Mouse (Mus musculus) stomach, embryonic 16.5 days (tissue): ENCODE measurements around the gene Mt1. TPM values are rescaled to one million over a fixed set of nuclear protein-coding genes. Genes with fewer than 3 reads are reported as not detected.

Experiments
- ATAC-seq: fragments of 200-750 bp; cut with Nextera tagmentation; 2 replicates; pipeline ENCODE4 v1.8.0; 2017; ENCODE audit warnings: moderate number of reproducible peaks, moderate TSS enrichment; ENCODE audit not compliant: insufficient read depth, low FRiP score
- H3K27ac ChIP-seq: fragments of 300-500 bp; sonication (generic); 2 replicates; pipeline ENCODE4 v1.5.1; 2014; ENCODE audit warnings: low read length
- H3K27me3 ChIP-seq: fragments of 300-500 bp; sonication (generic); 2 replicates; pipeline ENCODE4 v1.6.1; 2014; ENCODE audit warnings: low read length, control low read depth, mixed read lengths; ENCODE audit not compliant: control insufficient read depth, insufficient read depth
- H3K36me3 ChIP-seq: fragments of 300-500 bp; sonication (generic); 2 replicates; pipeline ENCODE4 v1.6.1; 2014; ENCODE audit warnings: low read length; ENCODE audit not compliant: control insufficient read depth, insufficient read depth
- H3K4me1 ChIP-seq: fragments of 300-500 bp; sonication (generic); 2 replicates; pipeline ENCODE4 v1.6.1; 2014; ENCODE audit warnings: low read length, control low read depth, mixed read lengths; ENCODE audit not compliant: control insufficient read depth, insufficient read depth
- H3K4me2 ChIP-seq: fragments of 300-500 bp; sonication (generic); 2 replicates; pipeline ENCODE4 v1.6.1; 2014; ENCODE audit warnings: low read depth, low read length, mixed read lengths
- H3K4me3 ChIP-seq: fragments of 300-500 bp; sonication (generic); replicated peaks from 2 replicates; pipeline ENCODE4 v1.5.1; 2014; ENCODE audit warnings: mild to moderate bottlenecking, low read length
- H3K9ac ChIP-seq: fragments of 300-500 bp; sonication (generic); 2 replicates; pipeline ENCODE4 v1.6.1; 2014; ENCODE audit warnings: low read length
- H3K9me3 ChIP-seq: fragments of 300-500 bp; sonication (generic); replicated peaks from 2 replicates; pipeline ENCODE4 v1.6.1; 2016; ENCODE audit warnings: low read length, control low read depth; ENCODE audit not compliant: control insufficient read depth
- WGBS: fragments of 180-500 bp; shearing (Covaris S2); extraction: QIAGEN DNeasy Blood & Tissue Kit; methylation state at CpG from one replicate; pipeline ENCODE4 v1.1.7; 2014; 5-methylcytosine and 5-hydroxymethylcytosine counted together
- polyA plus RNA-seq: library from polyadenylated mRNA; unstranded; fragments of >200 nt; fragmentation: Nextera tagmentation; extraction: Ambion mirVana; gene quantifications from 2 replicates; pipeline ENCODE4 v1.2.1, GENCODE M21; 2015

Mt1 gene
- polyA plus RNA-seq, 1 experiment from 2014 or later: 1,931 TPM

GRCm38 (mm10) chr8:94191101-94191691 is 12.3 kb downstream of the Mt1 start:
- H3K36me3 ChIP-seq: no peaks in the 10 kb centered on the region
- 0 out of 2 replicates have a peak overlapping the region, but pooled peaks have one; percentile 14 for H3K27ac ChIP-seq
- WGBS: 19% methylated on average over 21 of the region's 21 CpGs
- no peaks in the 10 kb centered on the region; the same call in 1 of the 2 replicates for H3K27me3 ChIP-seq
- no peaks in the 10 kb centered on the region for H3K9me3 ChIP-seq
- H3K4me3 ChIP-seq: peak overlapping the region; percentile 43
- peak; percentile 57 for ATAC-seq
- peak overlapping the region; percentile 60 for H3K9ac ChIP-seq
- H3K4me1 ChIP-seq: peaks cover 24% of the 10 kb centered on the region
- H3K4me2 ChIP-seq: peak overlapping the region; percentile 61

- H3K4me1 ChIP-seq: peaks cover 9% of the 10 kb centered on the region; the same call in 1 of the 2 replicates
- no peak overlapping the region for H3K4me2 ChIP-seq
- H3K36me3 ChIP-seq: no peaks in the 10 kb centered on the region
- no peak overlapping the region for H3K27ac ChIP-seq
- ATAC-seq: no peak
- H3K9me3 ChIP-seq: no peaks in the 10 kb centered on the region
- WGBS: 58% methylated on average over 1 of the region's 1 CpGs
- H3K27me3 ChIP-seq: no peaks in the 10 kb centered on the region
- H3K9ac ChIP-seq: no peak overlapping the region
- H3K4me3 ChIP-seq: no peak overlapping the region
Measured at GRCm38 (mm10) chr8:94192926-94193325, 14.0 kb downstream of the Mt1 start.

DNA sequence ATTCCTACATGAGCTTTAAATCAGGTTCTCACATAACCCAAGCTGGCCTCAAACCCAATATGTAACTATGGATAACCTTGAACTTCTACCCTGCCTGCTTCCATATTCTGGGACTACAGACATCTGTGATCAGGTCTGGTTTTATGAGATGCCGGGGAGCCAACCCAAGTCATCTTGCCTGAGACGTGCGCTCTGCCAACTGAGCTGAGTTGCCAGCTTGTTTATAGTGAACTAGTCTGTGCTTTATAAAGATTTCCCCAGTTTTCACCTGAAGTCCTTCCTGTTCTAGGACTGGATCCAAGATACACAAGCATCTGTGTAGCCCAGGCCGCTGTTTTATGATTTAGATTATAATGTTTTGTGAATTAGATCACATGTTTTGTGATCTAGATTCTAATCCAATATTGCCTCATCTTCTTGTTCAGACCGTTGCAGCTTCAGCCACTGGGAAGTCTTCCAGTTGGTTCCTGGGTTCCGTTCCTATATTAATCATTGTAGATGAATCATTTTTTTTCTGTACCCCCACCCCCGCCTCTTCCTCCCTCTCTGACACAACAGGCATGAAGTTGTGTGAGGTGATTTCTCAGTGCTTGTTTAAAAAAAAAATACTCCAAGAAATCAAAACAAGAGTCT is 15.8 kb downstream of the Mt1 start:
- H3K27ac ChIP-seq: no peak overlapping the region
- H3K9me3 ChIP-seq: no peaks in the 10 kb centered on the region
- no peak overlapping the region for H3K4me3 ChIP-seq
- H3K9ac ChIP-seq: no peak overlapping the region
- 78% methylated on average over 7 of the region's 7 CpGs for WGBS
- no peaks in the 10 kb centered on the region for H3K36me3 ChIP-seq
- peaks cover 11% of the 10 kb centered on the region; the same call in 1 of the 2 replicates for H3K4me1 ChIP-seq
- H3K27me3 ChIP-seq: no peaks in the 10 kb centered on the region
- ATAC-seq: no peak
- no peak overlapping the region for H3K4me2 ChIP-seq

GRCm38 (mm10) chr8:94199202-94199869 is 20.5 kb downstream of the Mt1 start:
- H3K4me1 ChIP-seq: peaks cover 3% of the 10 kb centered on the region; the same call in 1 of the 2 replicates
- H3K4me2 ChIP-seq: peak overlapping the region; percentile 32; the same call in 1 of the 2 replicates
- H3K9ac ChIP-seq: no peak overlapping the region
- no peak overlapping the region for H3K4me3 ChIP-seq
- H3K9me3 ChIP-seq: no peaks in the 10 kb centered on the region
- H3K36me3 ChIP-seq: no peaks in the 10 kb centered on the region
- no peak for ATAC-seq
- 44% methylated on average over 10 of the region's 10 CpGs for WGBS
- H3K27ac ChIP-seq: no peak overlapping the region
- H3K27me3 ChIP-seq: no peaks in the 10 kb centered on the region

GRCm38 (mm10) chr8:94204043-94204442 is 25.2 kb downstream of the Mt1 start:
- Histone ChIP-seq H3K9me3 (no peaks in the 10 kb centered on the region), H3K27me3 (no peaks in the 10 kb centered on the region), H3K36me3 (no peaks in the 10 kb centered on the region), H3K4me2 (no peak overlapping the region), H3K4me1 (peaks cover 3% of the 10 kb centered on the region; the same call in 1 of the 2 replicates), H3K9ac (no peak overlapping the region), H3K4me3 (no peak overlapping the region), H3K27ac (no peak overlapping the region)
- 62% methylated on average over 3 of the region's 3 CpGs for WGBS
- no peak for ATAC-seq

GRCm38 (mm10) chr8:94205736-94206135 is 26.9 kb downstream of the Mt1 start:
- peak; percentile 39; the same call in 1 of the 2 replicates for ATAC-seq
- Histone ChIP-seq H3K4me3 (no peak overlapping the region), H3K9ac (no peak overlapping the region; the same call in 1 of the 2 replicates), H3K27me3 (no peaks in the 10 kb centered on the region), H3K4me1 (no peaks in the 10 kb centered on the region), H3K27ac (no peak overlapping the region), H3K4me2 (no peak overlapping the region), H3K36me3 (no peaks in the 10 kb centered on the region), H3K9me3 (no peaks in the 10 kb centered on the region)
- WGBS: 20% methylated on average over 5 of the region's 5 CpGs

DNA sequence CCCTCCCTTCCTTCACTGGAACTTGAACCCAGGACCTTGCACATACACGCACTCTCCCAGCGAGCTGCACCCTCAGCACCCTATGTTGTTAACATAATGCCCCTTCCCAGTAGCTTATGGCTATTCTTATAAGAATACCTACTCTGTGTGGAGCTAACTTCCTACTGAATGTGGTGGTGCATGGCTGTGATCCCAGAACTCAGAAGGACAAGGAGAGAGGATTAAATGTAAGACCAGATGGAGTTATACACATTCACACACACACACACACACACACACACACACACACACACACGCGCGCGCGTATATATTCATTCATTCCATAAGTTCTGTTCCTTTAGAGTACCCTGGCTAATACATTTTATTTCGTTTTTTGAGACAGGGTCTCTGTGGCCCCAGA is 27.4 kb downstream of the Mt1 start:
- H3K4me1 ChIP-seq: no peaks in the 10 kb centered on the region
- no peak overlapping the region for H3K4me2 ChIP-seq
- no peak overlapping the region for H3K4me3 ChIP-seq
- 77% methylated on average over 8 of the region's 8 CpGs for whole genome bisulfite sequencing
- H3K27me3 ChIP-seq: no peaks in the 10 kb centered on the region
- ATAC-seq: no peak
- no peak overlapping the region for H3K9ac ChIP-seq
- H3K9me3 ChIP-seq: no peaks in the 10 kb centered on the region
- H3K36me3 ChIP-seq: no peaks in the 10 kb centered on the region
- H3K27ac ChIP-seq: no peak overlapping the region

GRCm38 (mm10) chr8:94207491-94207890 is 28.6 kb downstream of the Mt1 start:
- no peaks in the 10 kb centered on the region for H3K36me3 ChIP-seq
- 68% methylated on average over 2 of the region's 2 CpGs for WGBS
- H3K9ac ChIP-seq: no peak overlapping the region
- H3K9me3 ChIP-seq: no peaks in the 10 kb centered on the region
- H3K27me3 ChIP-seq: no peaks in the 10 kb centered on the region
- ATAC-seq: no peak
- no peak overlapping the region for H3K4me2 ChIP-seq
- no peak overlapping the region for H3K4me3 ChIP-seq
- no peaks in the 10 kb centered on the region for H3K4me1 ChIP-seq
- no peak overlapping the region for H3K27ac ChIP-seq

GRCm38 (mm10) chr8:94209639-94210038 is 30.8 kb downstream of the Mt1 start:
- Histone ChIP-seq H3K36me3 (no peaks in the 10 kb centered on the region), H3K4me1 (0 out of 2 replicates have a peak, but pooled peaks cover 2% of the 10 kb centered on the region), H3K4me3 (no peak overlapping the region), H3K4me2 (no peak overlapping the region), H3K9ac (no peak overlapping the region), H3K27me3 (no peaks in the 10 kb centered on the region), H3K27ac (no peak overlapping the region), H3K9me3 (no peaks in the 10 kb centered on the region)
- 72% methylated on average over 6 of the region's 6 CpGs for WGBS
- ATAC-seq: no peak
